Mouse (Mus musculus) stomach, postnatal 0 days (tissue): ENCODE data around the gene Erbin. TPM values are rescaled to one million over a fixed set of nuclear protein-coding genes. Genes with fewer than 3 reads are reported as not detected.

Source experiments
- ATAC-seq: fragments of 200-750 bp; cut with Nextera tagmentation; 2 replicates; pipeline ENCODE4 v1.8.0; 2017; ENCODE audit not compliant: low FRiP score, low TSS enrichment
- DNase-seq: peaks from one replicate; pipeline ENCODE4 v3.0.0-alpha.2; 2016; ENCODE audit warnings: low spot score
- H3K27ac ChIP-seq: fragments of 300-500 bp; sonication (generic); replicated peaks from 2 replicates; pipeline ENCODE4 v1.5.1; 2014; ENCODE audit warnings: mild to moderate bottlenecking, control low read depth
- H3K27me3 ChIP-seq: fragments of 300-500 bp; sonication (generic); 2 replicates; pipeline ENCODE4 v1.6.1; 2014; ENCODE audit warnings: low read length; ENCODE audit not compliant: control insufficient read depth, insufficient read depth
- H3K36me3 ChIP-seq: fragments of 300-500 bp; sonication (generic); 2 replicates; pipeline ENCODE4 v1.6.1; 2014; ENCODE audit warnings: low read length, mixed read lengths; ENCODE audit not compliant: control insufficient read depth, insufficient read depth
- H3K4me1 ChIP-seq: fragments of 300-500 bp; sonication (generic); replicated peaks from 2 replicates; pipeline ENCODE4 v1.6.1; 2014; ENCODE audit warnings: antibody characterized with exemption; ENCODE audit not compliant: control insufficient read depth, insufficient read depth
- H3K4me2 ChIP-seq: fragments of 300-500 bp; sonication (generic); replicated peaks from 2 replicates; pipeline ENCODE4 v1.6.1; 2014; ENCODE audit warnings: low read depth, mild to moderate bottlenecking, control low read depth, moderate library complexity
- H3K4me3 ChIP-seq: fragments of 300-500 bp; sonication (generic); 2 replicates; pipeline ENCODE4 v1.5.1; 2014; ENCODE audit warnings: low read depth, low read length, control low read depth
- H3K9ac ChIP-seq: fragments of 300-500 bp; sonication (generic); 2 replicates; pipeline ENCODE4 v1.6.1; 2014; ENCODE audit warnings: mild to moderate bottlenecking, low read length, control low read depth, mixed read lengths
- H3K9me3 ChIP-seq: fragments of 300-500 bp; sonication (generic); 2 replicates; pipeline ENCODE4 v1.6.1; 2016; ENCODE audit warnings: low read length; ENCODE audit not compliant: control insufficient read depth
- CTCF ChIP-seq: IDR thresholded peaks from 2 replicates; pipeline ENCODE4 v1.5.1; 2016; ENCODE audit warnings: antibody characterized with exemption, low read depth, mild to moderate bottlenecking, moderate library complexity
- EP300 ChIP-seq: optimal IDR thresholded peaks from 2 replicates; pipeline ENCODE3; 2016; ENCODE audit warnings: antibody characterized with exemption
- WGBS: fragments of 180-500 bp; shearing (Covaris S2); extraction: QIAGEN DNeasy Blood & Tissue Kit; methylation state at CpG from one replicate; pipeline ENCODE4 v1.1.7; 2014; 5-methylcytosine and 5-hydroxymethylcytosine counted together
- polyA plus RNA-seq: library from polyadenylated mRNA; unstranded; fragments of >200 nt; fragmentation: Nextera tagmentation; extraction: Ambion mirVana; gene quantifications from 2 replicates; pipeline ENCODE4 v1.2.1, GENCODE M21; 2015

Erbin gene
- polyA plus RNA-seq, 1 experiment from 2014 or later, result 15.7 TPM

- H3K36me3 ChIP-seq, result peaks cover 9% of the 10 kb centered on the region
- H3K4me2 ChIP-seq, result no peak overlapping the region
- no peak for TF ChIP-seq EP300
- no peak for TF ChIP-seq CTCF
- no peaks in the 10 kb centered on the region for H3K9me3 ChIP-seq
- no peak overlapping the region for H3K4me3 ChIP-seq
- H3K27ac ChIP-seq, result no peak overlapping the region
- no peak for DNase-seq
- no peak overlapping the region for H3K9ac ChIP-seq
- WGBS, result 80% methylated on average over 2 of the region's 2 CpGs
- ATAC-seq, result no peak
- H3K4me1 ChIP-seq, result no peaks in the 10 kb centered on the region
- no peaks in the 10 kb centered on the region for H3K27me3 ChIP-seq
Observed at GRCm38 (mm10) chr13:103859041-103859440, 61.3 kb downstream of the Erbin start.

- H3K36me3 ChIP-seq, result no peaks in the 10 kb centered on the region
- WGBS, result 94% methylated on average over 2 of the region's 2 CpGs
- no peak for TF ChIP-seq EP300
Observed at GRCm38 (mm10) chr13:103847614-103848013, 72.7 kb downstream of the Erbin start.

DNA sequence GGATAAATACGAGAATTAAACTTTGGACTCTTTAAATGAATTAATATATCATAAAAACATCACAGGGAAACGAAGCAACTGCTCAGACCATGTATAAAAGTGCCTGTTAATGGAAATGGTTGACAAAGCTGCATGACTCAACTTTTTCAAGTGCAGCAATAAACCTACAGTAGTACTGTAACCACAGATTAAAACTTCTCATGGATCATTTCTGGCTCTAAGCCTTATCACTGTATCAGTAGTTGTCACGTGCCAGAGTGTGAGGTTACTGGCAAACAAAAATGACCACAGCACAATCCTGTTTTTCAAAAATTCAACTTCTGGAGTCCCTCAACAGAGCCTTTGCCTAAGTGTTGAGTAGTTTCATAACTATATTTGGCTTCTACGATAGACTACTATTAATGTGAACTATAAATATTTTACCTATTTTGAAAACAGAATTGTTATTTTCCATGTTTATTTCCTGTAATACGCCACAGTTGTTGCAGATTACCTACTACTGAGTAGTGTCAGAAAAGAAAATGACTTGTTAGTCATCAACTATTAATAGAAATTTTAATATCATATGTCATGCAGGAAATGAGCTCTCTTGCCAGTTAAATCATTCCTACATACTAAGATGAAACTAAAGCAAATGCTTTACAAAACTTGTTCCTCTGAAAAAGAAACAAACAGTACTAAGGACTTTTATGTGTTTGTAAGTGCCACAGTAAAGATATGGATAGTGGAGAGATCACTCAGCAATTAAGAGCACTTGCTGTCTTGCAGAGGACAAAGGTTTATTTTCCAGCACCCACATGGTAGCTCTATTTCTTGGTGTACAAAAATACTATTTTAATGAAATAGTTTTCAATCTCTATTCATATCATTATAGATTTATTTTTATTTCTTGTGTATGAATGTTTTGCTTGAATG, 78.8 kb downstream of the Erbin start:
- H3K36me3 ChIP-seq, result peaks cover 10% of the 10 kb centered on the region
- H3K27me3 ChIP-seq, result no peaks in the 10 kb centered on the region
- no peak overlapping the region for H3K9ac ChIP-seq
- H3K9me3 ChIP-seq, result no peaks in the 10 kb centered on the region
- WGBS, result 80% methylated on average over 5 of the region's 5 CpGs
- no peak for DNase-seq
- ATAC-seq, result 0 out of 2 replicates have a peak, but pooled peaks have one; percentile 45
- TF ChIP-seq CTCF (no peak), EP300 (no peak)
- no peak overlapping the region for H3K4me3 ChIP-seq
- H3K4me1 ChIP-seq, result no peaks in the 10 kb centered on the region
- no peak overlapping the region for H3K4me2 ChIP-seq
- H3K27ac ChIP-seq, result no peak overlapping the region

More at GRCm38 (mm10) chr13:103847614-103848013, 72.7 kb downstream of the Erbin start:
- no peak overlapping the region for H3K4me2 ChIP-seq
- DNase-seq, result no peak
- no peak overlapping the region for H3K27ac ChIP-seq
- H3K4me3 ChIP-seq, result no peak overlapping the region
- no peak for ATAC-seq
- H3K9me3 ChIP-seq, result no peaks in the 10 kb centered on the region
- H3K9ac ChIP-seq, result no peak overlapping the region
- H3K4me1 ChIP-seq, result no peaks in the 10 kb centered on the region
- H3K27me3 ChIP-seq, result no peaks in the 10 kb centered on the region

GRCm38 (mm10) chr13:103838619-103839018, 81.7 kb downstream of the Erbin start:
- Histone ChIP-seq H3K9me3 (no peaks in the 10 kb centered on the region), H3K4me2 (no peak overlapping the region), H3K9ac (no peak overlapping the region), H3K36me3 (peaks cover 21% of the 10 kb centered on the region), H3K27me3 (no peaks in the 10 kb centered on the region), H3K4me3 (no peak overlapping the region), H3K27ac (no peak overlapping the region), H3K4me1 (no peaks in the 10 kb centered on the region)
- peak; percentile 49 for ATAC-seq
- no peak for DNase-seq
- no peak for TF ChIP-seq EP300
- TF ChIP-seq CTCF, result no peak
- WGBS, result 78% methylated on average over 2 of the region's 2 CpGs

DNA sequence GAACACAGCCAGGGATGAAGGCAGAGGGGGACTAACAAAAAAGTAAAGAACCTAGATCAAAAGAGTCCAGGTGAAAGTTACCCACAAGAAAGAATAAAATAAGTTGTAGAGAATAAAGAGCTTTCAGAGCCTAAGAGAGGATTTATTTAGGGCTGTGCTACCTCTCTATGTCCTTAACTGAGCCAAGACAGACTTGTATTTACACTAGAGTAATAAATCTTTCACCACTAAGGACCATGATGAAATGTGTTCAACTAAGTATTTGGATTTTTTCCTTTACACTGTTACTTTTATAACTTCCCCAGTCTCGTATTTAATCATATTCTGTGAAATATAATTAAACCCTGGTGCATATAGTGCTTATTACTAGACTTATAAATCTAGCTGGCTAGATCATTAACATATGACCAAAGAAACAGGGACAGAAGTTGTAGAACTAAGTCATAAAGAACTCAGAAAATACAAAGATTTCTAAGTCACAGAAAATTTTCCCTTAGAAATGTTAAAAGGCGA, 90.6 kb downstream of the Erbin start:
- H3K9me3 ChIP-seq, result no peaks in the 10 kb centered on the region
- no peak overlapping the region for H3K9ac ChIP-seq
- ATAC-seq (no peak), DNase-seq (no peak)
- 55% methylated on average over 2 of the region's 2 CpGs for WGBS
- H3K36me3 ChIP-seq, result peaks cover 15% of the 10 kb centered on the region
- no peaks in the 10 kb centered on the region for H3K27me3 ChIP-seq
- H3K4me2 ChIP-seq, result no peak overlapping the region
- no peak for TF ChIP-seq EP300
- no peak for TF ChIP-seq CTCF
- no peak overlapping the region for H3K27ac ChIP-seq
- no peak overlapping the region for H3K4me3 ChIP-seq
- no peaks in the 10 kb centered on the region for H3K4me1 ChIP-seq

GRCm38 (mm10) chr13:103822270-103822669, 98.0 kb downstream of the Erbin start:
- Histone ChIP-seq H3K4me2 (no peak overlapping the region), H3K4me3 (no peak overlapping the region), H3K27ac (no peak overlapping the region), H3K36me3 (0 out of 2 replicates have a peak, but pooled peaks cover 3% of the 10 kb centered on the region), H3K9me3 (no peaks in the 10 kb centered on the region), H3K4me1 (no peaks in the 10 kb centered on the region), H3K9ac (no peak overlapping the region), H3K27me3 (no peaks in the 10 kb centered on the region)
- TF ChIP-seq CTCF (no peak), EP300 (no peak)
- DNase-seq (no peak), ATAC-seq (no peak)
- WGBS, result 86% methylated on average over 1 of the region's 1 CpGs
